Mouse (Mus musculus) heart, postnatal 14 days (tissue): ENCODE measurements around the gene Rbpms2. TPM values are rescaled to one million over a fixed set of nuclear protein-coding genes. Genes with fewer than 3 reads are reported as not detected.

Source experiments
- DNase-seq, 2 experiments: peaks; one replicate each; pipeline ENCODE4 v3.0.0; 2021 to 2022
- intact Hi-C: fragments of 180-260 bp; cut with DNase I; formaldehyde crosslinking; loops from one replicate; pipeline ENCODE4 v1.15.1; 2025
- long read RNA-seq, 2 experiments: library from polyadenylated mRNA; stranded (forward); transcript quantifications; one replicate each; pipeline ENCODE4 v2.0.0; 2021
- total RNA-seq, 2 experiments: library from RNA; stranded (reverse); gene quantifications; 2 replicates each; pipeline ENCODE4 v1.2.3; 2021

The Rbpms2 gene
- 10 to 100 TPM; 39.1 to 40.7 TPM for total RNA-seq
- long read RNA-seq, experiment 1, transcript Rbpms2-201 (8 exons, 1,987 nt) = major isoform, 34 of 73 reads
- long read RNA-seq, experiment 1, partial matches to known transcripts = 10 of 73 reads
- long read RNA-seq, experiment 1, other reads (novel, unspliced or antisense) = 28 of 73 reads
- long read RNA-seq, experiment 2, transcript Rbpms2-201 (8 exons, 1,987 nt) = major isoform, 23 of 56 reads
- long read RNA-seq, experiment 2, partial matches to known transcripts = 11 of 56 reads
- long read RNA-seq, experiment 2, other reads (novel, unspliced or antisense) = 20 of 56 reads

GRCm38 (mm10) chr9:65629025-65629766 lies at the start of gene Rbpms2:
Gene Rbpms2, plus strand, starts transcription at chr9:65629648.
- DNase-seq = peak; percentile 59

GRCm38 (mm10) chr9:65579781-65580371 lies 49.6 kb upstream of the Rbpms2 start, which contains the start of gene Plekho2:
Gene Plekho2, minus strand, starts transcription at chr9:65580040.
- intact Hi-C loops = loop anchor here (2.0 to 5.0 kb wide), 2 partner anchors 27 to 118 kb away; partner anchors contain the start of gene Spg21
- peak; percentile 93 for DNase-seq

More at GRCm38 (mm10) chr9:65629025-65629766, at the start of gene Rbpms2:
- intact Hi-C loops = loop anchor here (5.0 kb wide), 1 partner anchor 33 kb away; no protein-coding TSS in a partner anchor

- DNase-seq = peak; percentile 83 to 90
- intact Hi-C loops = loop anchor here (1.0 to 5.0 kb wide), 2 partner anchors 56 to 118 kb away; partner anchors contain the start of gene Spg21
Measured at GRCm38 (mm10) chr9:65580401-65581256, 48.8 kb upstream of the Rbpms2 start.

GRCm38 (mm10) chr9:65583045-65583444 lies 46.4 kb upstream of the Rbpms2 start:
- intact Hi-C loops = loop anchor here (5.0 kb wide), 1 partner anchor 121 kb away; the partner anchor contains the start of gene Spg21
- DNase-seq = no peak

GRCm38 (mm10) chr9:65586406-65587269 lies 42.8 kb upstream of the Rbpms2 start, which contains the start of gene Pif1:
Gene Pif1, plus strand, starts transcription at chr9:65587160.
- intact Hi-C loops = no loop called here
- peak; percentile 78 to 83 for DNase-seq

- intact Hi-C loops = no loop called here
- DNase-seq = no peak
Measured at GRCm38 (mm10) chr9:65587270-65587572, 42.2 kb upstream of the Rbpms2 start.

- intact Hi-C loops = no loop called here
- DNase-seq = no peak
Measured at GRCm38 (mm10) chr9:65587573-65588358, 41.7 kb upstream of the Rbpms2 start.

GRCm38 (mm10) chr9:65589091-65589490 lies 40.4 kb upstream of the Rbpms2 start:
- DNase-seq = no peak
- intact Hi-C loops = no loop called here

GRCm38 (mm10) chr9:65592721-65593120 lies 36.7 kb upstream of the Rbpms2 start:
- intact Hi-C loops = no loop called here
- DNase-seq = no peak

GRCm38 (mm10) chr9:65593596-65593995 lies 35.9 kb upstream of the Rbpms2 start:
- intact Hi-C loops = no loop called here
- DNase-seq = no peak

- intact Hi-C loops = no loop called here
- peak; percentile 61 to 72 for DNase-seq
Measured at GRCm38 (mm10) chr9:65598765-65599249, 30.6 kb upstream of the Rbpms2 start.

- intact Hi-C loops = no loop called here
Measured at GRCm38 (mm10) chr9:65600951-65601350, 28.5 kb upstream of the Rbpms2 start.

GRCm38 (mm10) chr9:65603401-65604102 lies 25.9 kb upstream of the Rbpms2 start:
- DNase-seq = peak in 1 of 2 experiments; percentile 28
- intact Hi-C loops = no loop called here

More at GRCm38 (mm10) chr9:65600951-65601350, 28.5 kb upstream of the Rbpms2 start:
- DNase-seq = no peak

GRCm38 (mm10) chr9:65605471-65606136 lies 23.8 kb upstream of the Rbpms2 start:
- intact Hi-C loops = loop anchor here (1.0 to 5.0 kb wide), 3 partner anchors 59 to 247 kb away; no protein-coding TSS in a partner anchor

GRCm38 (mm10) chr9:65606321-65607109 lies 22.9 kb upstream of the Rbpms2 start:
- no peak for DNase-seq
- intact Hi-C loops = loop anchor here (2.0 to 5.0 kb wide), 2 partner anchors 222 to 246 kb away; no protein-coding TSS in a partner anchor

More at GRCm38 (mm10) chr9:65605471-65606136, 23.8 kb upstream of the Rbpms2 start:
- DNase-seq = peak; percentile 59 to 79

GRCm38 (mm10) chr9:65607120-65607519 lies 22.3 kb upstream of the Rbpms2 start:
- DNase-seq = no peak
- intact Hi-C loops = loop anchor here (2.0 to 5.0 kb wide), 2 partner anchors 222 to 245 kb away; no protein-coding TSS in a partner anchor
